Mouse (Mus musculus) T-cell, adult 2 months (primary cell): Measurements from ENCODE around the gene Chd2.
"Not testable (repeated sequence)": the region's sequence is repeated elsewhere in the genome, so short reads cannot be mapped to it uniquely, and the experiment has no call there.

Experiments
- DNase-seq: peaks from one replicate; pipeline ENCODE4 v3.0.0; 2022; ENCODE audit warnings: low spot score

The Chd2 gene

DNA sequence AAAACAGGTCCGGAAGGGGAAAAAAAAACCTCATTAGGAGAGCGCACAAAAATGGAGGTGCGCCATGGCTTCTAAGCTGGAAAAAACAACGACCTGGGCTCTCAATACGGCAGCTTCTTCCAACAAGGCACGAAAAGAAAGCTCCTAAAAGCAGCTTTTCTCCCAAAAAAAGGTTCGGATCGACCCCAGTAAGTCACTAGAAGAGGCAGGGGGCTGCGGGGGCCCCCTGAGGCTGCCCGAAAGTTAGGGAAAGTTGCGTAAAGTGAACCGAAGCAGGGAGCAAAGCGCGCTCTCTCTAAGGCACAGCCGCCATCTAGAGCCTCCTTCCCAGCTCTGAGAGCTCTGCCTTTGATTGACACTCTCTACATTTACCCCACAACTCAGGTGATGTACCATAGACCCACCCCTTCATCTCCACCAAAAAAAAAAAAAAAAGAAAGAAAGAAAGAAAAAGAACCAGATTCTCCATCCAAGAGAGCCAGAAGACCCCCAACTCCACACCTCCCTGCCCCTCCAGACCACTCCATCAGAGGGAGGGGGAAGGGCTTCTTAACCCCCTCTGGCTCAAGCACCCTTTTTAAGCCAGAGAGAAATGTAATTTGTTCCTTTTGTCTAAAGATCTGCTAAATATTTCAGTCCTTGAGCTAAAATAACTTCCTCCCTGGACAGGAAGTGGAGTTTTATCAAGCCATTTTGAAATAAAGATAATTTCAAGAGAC, at the start of gene Chd2:
TSS of gene Chd2 (minus strand) at position 419 of the 719 bp plus-strand sequence.
- DNase-seq = peak; percentile 83

DNA sequence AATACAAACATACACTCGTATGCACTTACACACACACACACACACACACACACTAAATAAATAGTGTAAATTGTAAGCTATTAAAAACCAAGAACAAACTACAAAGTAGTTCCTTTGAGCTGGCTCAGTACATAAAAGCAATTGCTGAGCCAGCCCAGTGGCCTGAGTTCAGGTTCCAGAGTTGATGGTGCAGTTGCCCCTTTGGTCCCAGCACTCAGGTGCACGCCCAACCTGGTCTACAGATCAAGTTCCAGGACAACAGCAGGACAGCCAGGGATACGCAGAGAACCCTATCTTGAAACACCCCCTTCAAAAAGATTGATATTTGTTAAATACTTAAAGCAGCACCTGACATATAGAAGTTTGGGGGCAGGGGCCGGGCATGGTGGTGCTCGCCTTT, 49.1 kb upstream of the Chd2 start:
- no peak for DNase-seq

DNA sequence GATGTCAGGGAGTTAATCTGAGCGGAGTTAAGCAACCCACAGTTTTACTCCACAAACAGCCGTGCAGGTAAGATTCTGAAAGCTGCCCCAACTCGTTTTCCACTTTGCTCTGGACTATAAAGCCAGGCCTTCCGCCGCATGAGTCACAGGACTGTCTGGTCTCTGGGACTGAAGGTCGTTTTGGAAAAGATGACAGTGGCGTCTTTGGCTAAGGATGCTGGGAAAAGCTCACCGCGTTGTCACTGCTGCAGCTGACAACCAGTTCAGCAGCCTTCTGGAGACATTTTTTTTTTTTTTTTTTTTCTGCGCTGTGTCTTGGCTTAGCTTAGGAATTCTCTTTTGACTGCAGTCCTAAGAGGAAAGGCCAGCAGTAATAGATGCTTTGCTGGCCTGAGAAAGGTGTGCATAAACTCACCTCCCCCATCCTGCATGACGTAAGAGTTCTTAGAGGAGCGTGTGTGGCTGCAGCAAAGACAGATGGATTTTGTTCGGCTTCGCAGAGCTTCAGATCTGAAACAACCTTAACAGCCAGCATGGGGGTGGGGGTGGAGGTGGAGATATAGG, 47.7 kb upstream of the Chd2 start:
- peak; percentile 66 for DNase-seq

DNA sequence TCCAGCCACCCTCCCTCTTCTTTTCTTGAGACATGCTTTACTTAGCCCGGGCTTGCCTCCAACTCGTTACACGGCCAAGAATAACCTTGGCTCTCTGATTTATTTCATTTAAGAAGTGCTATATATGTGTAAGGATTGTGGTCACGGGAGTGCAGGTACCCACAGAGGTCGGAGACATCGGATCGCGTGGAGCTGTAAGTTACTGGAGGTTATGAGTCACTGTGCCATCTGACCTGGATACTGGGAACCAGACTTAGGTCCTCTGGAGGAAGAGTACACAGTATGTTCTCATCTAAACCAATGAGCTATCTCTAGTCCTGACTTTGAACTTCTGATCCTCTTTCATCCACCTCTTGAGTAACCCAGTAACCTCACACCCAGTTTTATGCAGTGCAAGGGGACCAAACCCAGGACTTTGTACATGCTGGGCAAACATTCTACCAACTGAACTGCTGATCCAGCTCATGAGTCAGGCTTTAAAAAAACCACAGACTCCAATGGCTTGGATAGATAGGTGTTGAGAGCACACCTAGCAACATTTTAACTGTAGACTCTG, 46.8 kb upstream of the Chd2 start:
- DNase-seq = no peak

DNA sequence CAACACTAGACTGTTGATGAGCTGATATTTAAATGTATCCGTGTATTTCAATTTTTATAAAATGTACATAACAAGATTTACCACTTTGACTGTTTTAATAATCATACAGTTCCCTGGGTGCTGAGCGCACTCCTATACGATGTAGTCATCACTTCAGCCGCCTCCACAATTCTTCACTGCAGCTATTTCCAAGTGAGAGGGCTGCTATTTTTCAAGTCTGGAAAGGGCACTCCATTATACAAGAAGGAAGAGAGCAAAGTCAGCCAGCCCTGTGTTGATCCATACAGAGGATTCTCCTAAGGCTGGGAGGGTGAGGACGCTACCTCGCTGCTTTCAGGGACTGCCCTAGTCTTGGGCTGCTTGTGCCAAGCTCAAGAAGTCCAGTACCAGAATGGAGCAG, 45.1 kb upstream of the Chd2 start:
- no peak for DNase-seq

DNA sequence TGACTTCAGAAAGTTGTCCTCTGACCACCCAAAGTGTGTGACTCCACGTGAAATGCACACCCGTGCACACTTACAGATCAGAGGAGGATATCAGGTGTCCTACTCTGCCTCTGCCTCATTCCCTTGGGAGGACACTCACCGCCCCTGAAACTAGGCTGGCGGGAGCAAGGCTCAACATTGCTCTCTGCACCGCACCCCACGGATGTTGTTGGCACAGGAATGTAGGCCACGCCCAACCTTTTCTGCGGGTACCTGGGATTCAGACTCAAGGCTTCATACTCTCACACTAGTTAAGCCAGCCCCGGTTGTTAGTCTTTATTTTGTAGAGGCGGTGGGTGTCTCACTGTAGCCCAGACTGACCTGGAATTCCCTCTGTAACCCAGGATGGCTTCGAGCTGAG, 44.6 kb upstream of the Chd2 start:
- DNase-seq = no peak

DNA sequence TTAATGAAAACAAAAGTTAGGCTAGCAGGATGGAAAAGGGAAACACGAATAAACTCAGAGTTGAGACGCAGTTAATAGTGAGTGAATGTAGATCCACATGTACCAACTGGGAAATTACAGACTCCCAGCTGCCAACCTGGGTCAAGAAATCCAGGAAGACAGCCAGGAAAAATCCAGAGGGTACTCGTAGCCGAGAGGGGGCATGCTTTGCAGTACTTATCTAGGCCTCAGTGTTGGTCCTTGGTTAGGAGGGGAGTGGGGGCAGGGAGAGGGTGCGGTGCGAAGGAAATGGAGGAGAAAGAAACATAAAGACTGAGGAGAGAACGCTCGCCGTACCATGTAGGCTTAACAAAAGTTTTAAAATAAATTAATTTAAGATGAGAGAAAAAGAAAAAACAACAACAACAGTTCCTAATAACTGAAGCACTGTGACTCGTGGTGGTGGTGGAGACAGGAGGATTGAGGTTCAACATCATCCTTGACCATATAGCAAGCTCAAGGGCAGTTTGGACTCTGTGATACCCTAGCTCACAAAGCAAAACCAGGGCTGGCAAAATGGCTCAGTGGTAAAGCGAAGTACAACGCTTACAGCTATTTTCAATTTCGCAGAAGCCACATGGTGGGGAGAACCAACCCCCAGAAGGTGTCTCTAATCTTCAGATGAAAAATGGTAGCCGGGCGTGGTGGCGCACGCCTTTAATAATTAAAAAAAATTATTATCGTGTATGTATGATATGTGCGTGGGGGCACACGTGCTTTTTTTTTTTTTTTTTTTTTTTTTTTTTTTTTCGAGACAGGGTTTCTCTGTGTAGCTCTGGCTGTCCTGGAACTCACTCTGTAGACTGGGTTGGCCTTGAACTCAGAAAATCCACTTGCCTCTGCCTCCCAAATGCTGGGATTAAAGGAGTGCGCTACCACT, 43.7 kb upstream of the Chd2 start:
- DNase-seq = no peak

DNA sequence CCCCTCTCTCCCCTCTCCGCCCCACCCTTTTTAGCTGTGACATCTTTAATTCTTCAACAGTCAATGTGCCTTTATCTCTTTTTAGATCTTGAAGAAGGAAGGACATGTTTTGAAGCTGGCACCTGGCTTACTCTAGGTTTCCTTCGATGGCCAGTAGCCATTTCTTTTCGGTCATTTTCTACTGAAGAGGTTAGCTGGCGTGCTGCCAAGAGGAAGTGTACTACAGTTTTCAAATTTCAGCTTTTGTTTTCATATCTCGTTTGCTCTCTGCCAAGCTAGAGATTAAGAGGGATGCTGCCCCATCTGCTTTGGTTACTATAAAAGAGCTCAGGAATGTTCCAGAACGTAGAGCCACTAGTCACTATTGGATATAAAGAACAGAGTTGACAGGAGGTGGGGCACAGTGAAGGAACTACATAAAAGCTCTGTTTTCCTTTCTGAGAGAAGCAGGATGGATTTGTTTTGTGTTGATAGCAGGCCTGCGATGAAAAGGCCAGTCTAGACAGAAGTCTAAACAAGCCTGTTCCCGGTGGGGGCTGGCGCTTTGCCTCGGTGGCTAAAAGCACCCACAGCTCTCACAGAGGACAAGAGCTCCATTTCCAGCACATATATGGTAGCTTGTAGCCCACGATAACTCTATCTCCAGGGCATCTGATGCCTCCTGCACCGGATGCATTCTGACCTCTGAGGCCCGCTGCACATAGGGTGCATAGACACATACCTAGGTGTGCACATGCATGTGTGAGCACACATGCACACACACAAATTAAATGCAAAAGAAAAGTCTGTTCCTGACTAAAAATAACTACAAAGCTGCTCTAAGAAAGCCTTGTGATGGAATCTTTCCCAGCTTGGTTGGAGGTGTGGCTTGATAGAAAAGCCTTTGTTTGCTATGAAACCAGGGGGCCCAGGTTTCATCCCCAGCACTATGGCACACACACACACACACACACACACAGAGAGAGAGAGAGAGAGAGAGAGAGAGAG, 42.7 kb upstream of the Chd2 start:
- DNase-seq = peak; percentile 71

DNA sequence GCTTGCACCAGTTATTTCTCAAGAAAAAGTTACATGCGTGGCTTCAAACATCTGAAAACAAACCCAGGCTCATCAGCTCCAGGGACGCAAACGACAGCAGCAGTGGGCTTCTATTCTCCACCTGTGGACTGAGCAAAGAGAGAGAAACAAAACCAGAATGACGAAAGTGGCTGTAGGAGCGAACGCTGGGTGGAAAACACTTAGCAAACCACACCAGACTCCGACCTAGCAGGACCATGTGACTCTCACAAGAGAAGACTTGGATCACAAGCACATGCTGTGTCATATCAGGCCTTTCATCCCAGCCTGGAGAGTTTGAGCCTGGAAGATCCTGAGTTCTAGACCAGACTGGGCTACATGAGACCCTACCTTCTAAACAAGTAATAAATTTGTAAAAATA, 41.8 kb upstream of the Chd2 start:
- peak; percentile 85 for DNase-seq

DNA sequence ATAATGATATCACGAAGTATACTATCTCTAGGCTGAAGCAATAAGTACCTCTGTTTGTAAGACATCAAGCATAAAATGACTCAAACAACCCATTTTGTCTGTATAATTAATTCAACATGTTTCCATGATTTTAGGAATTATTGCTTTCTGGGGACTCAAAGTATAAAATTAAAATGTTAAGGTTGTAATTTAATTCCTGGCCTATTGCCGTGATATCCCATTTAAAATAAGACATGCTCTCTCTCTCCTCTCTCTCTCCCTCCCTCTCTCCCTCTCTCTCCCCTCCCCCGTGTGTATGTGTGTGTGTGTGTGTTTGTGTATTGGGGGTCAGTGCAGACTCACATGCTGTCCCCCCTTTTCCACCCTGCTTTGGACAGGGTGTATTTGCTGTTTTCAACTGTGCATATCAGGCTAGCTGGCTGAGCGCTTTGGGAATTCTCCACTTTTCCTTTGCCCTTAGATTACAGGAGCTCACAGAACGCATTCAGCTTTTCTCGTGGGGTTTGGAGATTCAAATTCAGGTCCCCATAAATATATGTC, 40.3 kb upstream of the Chd2 start:
- no peak for DNase-seq

DNA sequence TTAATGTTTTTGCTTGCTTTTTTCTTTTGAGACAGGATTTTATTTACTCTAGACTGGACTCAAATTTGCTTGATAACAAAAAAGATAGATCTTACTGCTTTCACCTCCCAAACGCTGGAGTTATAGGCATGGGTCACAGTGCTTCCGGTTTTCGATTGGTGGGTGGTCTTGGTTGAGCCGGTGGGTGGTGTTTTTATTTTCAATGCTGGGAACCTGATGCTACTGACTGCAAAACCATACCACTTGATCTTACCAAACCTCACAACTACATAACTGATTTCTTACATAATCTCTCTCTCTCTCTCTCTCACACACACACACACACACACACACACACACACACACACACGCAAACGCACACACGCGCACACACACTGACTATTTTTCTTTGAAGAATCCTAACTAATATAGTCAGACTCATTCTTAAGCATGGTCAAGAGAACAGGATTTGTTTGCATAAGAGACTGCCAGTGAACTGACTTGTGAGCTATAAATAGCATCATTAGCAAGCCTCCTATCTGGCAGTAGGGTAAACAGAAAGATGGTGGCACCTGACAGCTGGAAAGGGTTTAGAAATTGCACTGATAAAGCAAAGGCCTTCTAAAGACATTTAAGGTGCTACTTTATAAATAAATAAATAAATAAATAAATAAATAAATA, 37.6 kb upstream of the Chd2 start:
- no peak for DNase-seq

DNA sequence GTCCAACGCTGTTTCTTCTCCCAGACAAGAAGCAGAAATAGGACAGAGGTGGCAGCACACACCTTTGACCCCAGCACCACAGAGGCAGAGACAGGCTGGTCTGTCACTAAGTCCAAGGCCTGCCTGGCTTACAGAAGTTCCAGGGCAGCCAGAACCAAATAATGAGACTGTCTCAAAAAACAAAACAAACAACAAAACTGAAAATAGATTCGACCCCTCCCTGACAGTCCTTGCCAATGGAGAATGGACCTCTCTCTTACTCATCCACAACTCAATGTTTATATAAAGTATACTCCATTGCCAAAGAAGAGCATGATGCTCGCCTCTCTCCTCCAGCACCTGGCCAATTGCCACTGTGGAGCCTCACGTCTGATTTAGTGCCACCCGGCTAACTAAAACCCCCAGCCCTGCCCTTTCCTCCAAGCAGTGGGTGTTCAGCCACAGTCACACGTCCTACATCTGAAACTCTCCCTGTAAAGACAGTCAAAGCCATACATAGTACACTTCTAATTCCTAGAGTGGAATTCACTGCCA, 36.3 kb upstream of the Chd2 start:
- peak; percentile 46 for DNase-seq

DNA sequence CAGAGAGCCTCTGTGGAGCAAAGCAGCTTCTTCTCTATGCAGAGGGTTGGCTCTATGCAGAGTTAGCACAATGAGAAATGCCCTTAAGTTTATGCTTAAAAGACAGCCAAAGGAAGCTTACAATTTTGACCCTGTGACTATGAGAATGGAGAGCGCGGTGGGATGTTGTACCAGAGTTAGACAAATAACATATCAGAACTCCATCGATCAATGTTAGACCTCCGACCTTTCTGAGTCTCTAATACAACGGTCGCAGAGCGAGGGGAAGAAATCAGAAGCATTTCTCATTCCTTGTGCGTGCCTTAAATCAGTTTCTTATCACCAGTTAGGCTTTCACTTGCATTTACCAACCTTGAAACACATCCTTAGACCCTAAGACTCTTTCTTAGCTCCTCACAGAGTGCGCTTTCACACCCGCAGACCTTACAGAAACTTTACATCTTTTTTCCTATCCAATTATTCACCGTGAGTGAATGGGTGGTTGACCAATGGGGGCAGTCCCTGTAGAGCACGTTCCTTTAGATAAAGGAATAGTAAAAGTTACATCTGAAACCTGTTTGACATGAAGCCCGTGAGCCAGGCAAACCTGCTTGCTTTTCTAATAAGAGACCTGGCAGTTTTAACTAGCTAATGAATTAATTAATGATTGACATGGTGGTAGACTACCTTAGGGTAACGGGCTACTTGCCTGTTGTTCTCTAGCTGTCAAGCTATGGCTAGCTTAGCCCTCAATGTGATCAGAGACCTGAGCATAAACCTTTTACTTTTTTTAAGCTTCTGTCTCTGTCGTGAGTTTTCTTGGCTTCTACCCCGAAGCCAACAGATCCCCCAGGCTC, 34.7 kb upstream of the Chd2 start:
- DNase-seq = no peak

DNA sequence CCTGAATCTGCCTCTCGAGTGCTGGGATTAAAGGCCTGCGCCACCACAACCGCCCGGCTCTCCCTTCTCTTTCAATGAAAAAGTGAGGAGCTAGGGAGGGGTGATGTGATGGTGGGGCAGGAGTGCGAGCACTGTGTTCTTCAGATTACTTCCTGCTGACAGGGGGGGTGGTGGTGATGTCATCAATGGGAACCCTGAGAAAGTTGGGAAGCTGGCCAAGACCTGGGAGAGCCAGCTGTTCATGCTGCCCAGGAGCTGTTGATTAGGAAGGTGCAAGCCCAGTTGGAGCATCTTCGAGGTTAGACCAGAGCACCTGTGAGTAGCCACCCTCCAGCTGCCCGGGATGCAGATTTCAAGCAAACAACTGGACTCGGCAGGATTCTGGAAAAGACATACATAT, 33.6 kb upstream of the Chd2 start:
- no peak for DNase-seq

DNA sequence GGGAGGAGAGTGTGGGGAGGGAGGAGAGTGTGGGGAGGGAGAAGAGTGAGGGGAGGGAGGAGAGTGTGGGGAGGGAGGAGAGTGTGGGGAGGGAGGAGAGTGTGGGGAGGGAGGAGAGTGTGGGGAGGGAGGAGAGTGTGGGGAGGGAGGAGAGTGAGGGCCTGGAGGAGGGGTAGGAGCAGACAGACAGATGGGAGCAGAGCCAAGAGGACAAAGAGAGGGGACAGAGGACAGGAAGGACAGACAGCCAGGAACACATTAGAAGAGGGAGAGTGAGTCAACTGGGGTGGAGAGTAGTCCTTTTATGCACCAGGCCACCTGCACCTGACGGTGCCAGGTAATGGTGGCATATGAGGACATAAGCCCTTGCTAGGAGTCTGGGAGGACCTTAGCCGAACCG, 33.0 kb upstream of the Chd2 start:
- not testable (repeated sequence) for DNase-seq

DNA sequence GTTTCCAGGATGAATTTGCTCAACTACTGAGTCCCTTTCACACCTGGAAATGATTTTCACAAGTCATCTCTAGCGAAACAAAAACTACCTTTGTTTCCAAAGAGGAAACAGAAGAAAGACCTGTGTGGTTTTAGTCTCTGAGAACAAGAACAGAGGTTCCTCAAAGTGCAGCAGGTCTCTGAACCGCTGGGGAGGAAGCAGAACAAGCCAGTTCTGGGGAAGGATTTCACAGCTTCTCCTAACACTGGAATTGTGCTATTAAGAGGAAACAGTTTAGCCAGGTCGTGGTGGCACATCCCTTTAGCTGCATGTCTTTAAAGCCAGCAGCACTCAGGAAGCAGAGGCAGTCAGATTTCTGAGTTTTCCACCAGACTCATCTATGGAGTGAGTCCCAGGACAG, 30.9 kb upstream of the Chd2 start:
- peak; percentile 63 for DNase-seq

DNA sequence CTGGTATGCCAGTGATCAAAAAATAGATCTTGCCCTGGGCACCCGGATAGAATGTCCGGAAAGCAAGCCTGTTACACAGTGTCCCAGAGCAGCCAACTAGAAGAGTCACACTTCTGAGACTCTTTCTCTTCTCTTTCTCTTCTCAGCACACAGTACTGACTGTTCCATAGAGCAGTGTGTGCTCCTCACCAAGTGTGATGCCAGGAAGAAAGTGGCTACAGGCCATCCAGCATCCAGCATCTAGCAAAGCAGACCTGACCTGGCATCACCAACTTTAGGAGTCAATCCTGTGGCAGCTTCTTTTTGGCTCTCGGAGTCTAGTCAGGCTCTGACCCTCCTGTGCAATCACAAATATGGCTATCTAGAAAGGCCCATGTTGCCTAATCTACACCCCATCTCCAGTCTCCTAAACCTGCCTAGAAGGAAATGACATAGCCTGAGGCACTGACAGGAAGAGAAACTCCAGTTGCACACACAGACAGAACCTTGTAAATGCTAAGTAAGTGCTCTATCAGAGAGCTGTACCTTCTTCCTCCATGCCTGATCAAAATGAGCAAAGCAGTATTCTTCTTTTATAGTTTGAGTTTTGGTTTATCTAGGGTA, 27.3 kb upstream of the Chd2 start:
- DNase-seq = no peak

DNA sequence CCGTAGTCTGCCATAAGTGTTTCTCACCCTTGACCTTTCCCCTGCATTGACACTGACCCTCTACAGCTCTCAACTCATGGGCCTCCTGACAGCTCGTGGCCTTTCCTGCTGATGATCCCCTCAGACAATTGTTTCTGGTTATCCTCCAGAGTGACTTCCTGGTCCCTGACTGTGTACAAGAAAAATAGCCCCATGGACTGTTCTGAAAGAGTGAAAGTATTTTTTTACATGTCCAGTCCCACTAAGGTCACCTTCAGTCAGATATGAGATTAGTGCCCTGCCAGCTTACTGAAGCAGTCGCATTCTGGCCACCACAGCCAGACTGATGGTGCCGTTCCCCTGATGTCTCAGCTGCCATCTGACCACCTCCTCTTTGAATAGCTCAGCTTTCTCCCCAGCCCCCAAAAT, 26.1 kb upstream of the Chd2 start:
- no peak for DNase-seq

DNA sequence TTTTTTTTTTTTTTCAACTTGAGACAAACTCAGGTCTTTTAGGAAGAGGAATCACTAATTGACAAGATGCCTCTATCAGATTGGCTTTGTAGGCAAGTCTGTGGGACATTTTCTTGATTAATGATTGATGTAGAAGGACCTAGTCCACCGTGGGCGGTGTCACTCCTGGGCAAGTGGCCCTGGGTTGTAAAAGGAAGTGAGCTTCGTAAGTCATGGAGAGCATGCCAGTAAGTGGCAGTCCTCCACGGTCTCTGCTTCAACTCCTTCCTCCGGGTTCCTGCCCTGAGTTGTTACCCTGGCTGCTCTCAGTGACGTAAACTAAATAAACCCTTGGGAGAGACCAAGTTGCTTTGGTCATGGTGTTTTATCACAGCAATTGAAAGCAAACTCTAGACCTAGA, 22.5 kb upstream of the Chd2 start:
- DNase-seq = no peak
